Mouse (Mus musculus) left cerebral cortex, adult 8-10 months (tissue): ENCODE data around the gene Ddx39. TPM values are rescaled to one million over a fixed set of nuclear protein-coding genes. Genes with fewer than 3 reads are reported as not detected.

Experiments
- DNase-seq, 2 experiments: peaks; one replicate each; pipeline ENCODE4 v3.0.0; 2022; ENCODE audit warnings: low spot score in 2 of 2
- total RNA-seq, 4 experiments: library from RNA; stranded (reverse); gene quantifications; 2 replicates each; pipeline ENCODE4 v1.2.4; 2022

Ddx39 gene
- total RNA-seq, 4 experiments from 2014 or later, result 14.4 to 18.4 (median 16.3) TPM

DNA sequence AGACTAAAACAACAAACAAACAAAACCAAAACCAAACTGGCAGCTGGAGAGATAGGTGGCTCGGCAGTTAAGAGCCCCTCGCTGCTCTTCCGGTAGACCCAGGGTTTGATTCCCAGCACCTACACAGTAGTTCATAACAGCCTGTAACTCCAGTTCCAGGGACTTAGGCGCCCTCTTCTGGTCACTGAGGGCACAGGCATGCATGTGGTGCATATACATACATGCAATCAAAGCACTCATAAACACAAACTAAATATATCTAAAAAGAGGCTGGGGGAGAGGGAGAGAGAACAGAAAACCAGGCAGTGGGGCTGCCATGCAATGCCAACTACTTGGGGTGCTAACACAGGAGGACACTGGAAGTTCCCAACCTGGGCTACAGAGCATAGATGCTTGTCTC, 22.4 kb downstream of the Ddx39 start:
- DNase-seq, result no peak

DNA sequence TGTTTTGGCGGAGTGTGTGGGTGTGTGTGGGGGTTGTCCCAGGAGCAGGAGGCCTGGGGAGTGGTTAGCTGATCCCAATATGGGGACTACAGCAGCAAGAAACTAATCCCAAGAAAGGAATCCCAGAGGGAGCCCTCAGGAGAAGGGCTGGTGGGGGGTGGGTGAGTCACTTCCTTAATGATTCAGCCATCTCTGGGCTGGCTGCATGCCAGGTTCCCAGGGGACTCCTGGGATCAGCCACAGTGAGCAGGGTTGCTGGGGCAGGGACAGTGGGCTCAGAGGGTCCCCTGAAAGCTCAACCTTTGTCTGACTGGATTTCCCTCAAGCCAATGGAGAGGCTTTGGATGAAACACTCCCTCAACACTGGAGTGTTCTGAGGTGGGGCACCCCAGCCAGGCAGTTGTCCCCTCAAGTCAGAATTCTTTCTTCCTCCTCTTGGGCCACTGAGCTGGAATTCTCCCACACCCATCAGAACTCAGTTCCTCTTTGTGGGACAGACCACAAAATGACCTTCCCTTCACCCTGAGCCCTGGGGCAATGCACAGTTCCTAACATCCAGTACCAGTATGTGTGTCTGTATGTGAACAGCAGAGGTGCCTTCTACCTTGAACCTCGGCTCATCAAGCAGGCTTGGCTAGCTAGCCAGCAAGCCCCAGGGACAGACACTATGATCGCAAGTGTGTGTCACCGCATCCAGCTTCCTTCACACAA, 23.0 kb downstream of the Ddx39 start:
- no peak for DNase-seq

GRCm38 (mm10) chr8:83738949-83739710, 24.2 kb downstream of the Ddx39 start:
- no peak for DNase-seq

DNA sequence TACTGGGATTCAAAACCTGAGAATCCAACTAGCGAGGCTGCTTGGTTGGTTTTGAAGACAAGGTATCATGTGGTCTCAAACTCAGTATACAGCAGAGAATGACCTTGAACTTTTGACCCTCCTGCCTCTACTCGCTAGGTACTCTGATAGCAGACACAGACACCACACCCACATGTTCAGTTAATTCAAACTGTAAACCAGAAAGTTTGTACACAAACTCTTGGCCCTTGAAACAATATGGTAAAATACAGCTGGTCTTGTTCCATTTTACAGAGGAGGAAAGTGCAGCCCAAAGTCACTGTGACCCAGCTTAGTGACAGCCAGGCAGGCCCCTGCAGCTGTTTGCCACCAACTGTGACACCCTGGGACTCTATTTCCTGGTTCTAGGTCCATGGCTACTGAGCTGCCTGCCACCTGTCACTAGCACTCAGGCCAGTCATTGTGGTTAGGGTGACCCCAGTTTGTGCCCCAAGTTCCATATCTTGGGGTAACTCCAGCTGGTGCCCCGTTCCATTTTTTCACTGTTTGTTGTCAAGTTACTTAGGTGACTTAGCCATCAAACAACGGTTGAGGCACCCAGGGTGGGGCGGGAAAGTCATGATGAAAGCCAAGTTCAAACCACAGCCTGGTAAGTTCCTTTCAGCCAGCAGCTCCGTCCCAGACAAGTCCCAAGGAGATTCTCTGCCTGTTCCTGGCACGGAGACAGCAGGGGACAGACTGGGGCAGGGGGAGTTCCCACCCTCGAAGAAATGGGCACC, 24.9 kb downstream of the Ddx39 start:
- no peak for DNase-seq

DNA sequence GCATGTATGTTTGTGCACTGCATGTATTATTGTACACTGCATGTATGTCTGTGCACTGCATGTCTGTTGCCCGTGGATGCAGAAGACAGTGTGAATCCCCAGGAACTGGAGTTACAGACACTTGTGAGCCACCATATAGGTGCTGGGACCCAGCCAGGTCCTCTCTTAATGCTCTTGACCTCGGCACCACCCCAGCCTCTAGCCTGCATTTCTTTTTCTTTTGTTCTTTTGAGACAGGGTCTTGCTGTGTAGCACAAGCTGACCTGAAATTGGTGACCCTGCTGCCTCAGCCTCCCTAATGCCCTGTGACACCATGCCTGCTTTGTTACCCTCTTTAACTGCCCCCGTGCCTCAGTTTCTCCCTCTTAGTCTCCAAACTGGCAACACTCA, 25.6 kb downstream of the Ddx39 start:
- DNase-seq, result no peak

DNA sequence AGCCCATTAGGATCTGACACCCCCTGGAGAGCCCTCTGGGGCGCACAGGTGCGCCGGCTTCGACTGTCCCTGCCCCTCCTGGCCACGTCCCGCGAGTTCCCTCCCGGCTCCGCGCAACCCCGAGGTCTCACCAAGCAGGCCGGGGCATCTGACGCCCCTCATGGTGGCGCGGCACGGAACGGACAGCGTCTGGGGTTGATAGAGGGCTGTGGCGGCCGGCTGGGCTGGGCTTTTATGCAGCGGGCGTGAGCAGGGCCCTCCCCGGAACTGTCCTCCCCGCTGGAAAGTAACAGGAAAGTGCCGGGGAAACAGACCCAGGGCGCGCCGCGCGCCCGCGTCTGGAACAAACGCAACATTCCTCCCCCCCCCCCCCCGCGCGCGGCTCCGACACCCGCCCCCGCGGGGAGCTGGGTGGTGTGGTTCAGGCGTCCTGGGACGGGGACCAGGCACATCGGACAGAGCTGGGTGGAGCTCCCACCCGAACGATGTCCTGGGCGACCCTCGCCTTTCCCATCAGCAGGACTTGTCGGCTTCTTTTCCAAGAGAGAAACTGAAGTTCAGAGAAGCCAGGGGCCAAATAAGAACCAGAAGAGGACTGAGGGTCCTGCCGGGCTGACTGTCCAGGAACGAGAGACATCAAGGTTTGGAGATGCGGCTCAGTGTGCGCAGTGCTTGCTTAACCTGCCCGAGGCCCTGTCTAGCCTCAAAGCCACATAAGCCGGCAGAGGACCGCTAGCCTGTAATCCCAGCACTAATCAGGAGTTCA, 26.2 kb downstream of the Ddx39 start, which contains the start of gene Adgre5:
Gene Adgre5 (minus strand): TSS at position 351 of the 766 bp plus-strand sequence.
- DNase-seq, result no peak

DNA sequence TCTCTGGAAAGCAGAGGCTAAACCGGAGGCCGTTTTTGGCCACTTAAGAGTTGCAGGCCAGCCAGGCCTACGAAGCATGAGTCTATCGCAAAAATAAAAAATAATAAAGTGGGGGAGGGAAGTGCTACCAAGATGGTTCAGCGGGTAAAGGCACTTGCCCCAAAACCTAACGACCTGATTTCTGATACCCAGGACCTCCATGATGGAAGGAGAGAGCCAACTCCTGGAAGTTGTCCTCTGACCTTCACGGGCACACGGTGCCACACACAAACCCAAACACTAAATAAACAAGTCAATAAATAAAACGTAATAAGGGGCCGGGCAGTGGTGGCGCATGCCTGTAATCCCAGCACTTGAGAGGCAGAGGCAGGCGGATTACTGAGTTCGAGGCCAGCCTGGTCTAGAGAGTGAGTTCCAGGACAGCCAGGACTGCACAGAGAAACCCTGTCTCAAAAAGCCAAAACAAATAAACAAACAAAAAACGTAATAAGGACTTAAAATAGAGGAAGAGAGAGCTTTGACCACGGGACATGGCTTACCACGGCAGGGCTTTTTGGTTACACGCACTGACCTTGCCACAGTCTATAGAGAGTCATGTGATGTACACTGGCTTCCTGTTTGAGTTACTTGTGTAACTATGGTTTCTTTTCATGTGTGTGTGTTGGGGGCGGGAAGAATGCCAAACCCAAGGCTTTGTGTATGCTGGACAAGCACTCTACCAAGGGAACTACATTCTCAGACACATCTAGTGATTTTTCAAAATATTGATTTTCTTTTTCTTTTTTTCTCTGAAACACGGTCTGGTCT, 27.1 kb downstream of the Ddx39 start:
- DNase-seq, result no peak

DNA sequence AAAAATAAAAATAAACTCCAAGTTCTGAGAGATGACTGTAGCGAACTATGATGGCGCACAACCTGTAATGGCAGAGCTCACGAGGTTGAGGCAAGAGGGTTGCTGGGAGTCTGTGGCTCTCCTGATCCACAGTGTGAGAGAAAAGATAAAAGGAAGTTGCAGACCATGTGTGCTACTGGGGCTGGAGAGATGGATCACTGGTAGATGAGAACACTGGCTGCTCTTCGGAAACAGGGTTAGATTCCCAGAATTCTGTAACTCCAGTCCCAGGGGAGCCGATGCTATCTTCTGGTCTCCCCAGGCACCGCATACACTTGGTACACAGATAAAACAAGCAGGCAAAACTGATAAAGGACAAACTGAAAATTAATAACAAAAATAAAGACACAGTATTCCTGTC, 28.0 kb downstream of the Ddx39 start:
- DNase-seq, result no peak

GRCm38 (mm10) chr8:83744070-83744469, 29.1 kb downstream of the Ddx39 start:
- no peak for DNase-seq

DNA sequence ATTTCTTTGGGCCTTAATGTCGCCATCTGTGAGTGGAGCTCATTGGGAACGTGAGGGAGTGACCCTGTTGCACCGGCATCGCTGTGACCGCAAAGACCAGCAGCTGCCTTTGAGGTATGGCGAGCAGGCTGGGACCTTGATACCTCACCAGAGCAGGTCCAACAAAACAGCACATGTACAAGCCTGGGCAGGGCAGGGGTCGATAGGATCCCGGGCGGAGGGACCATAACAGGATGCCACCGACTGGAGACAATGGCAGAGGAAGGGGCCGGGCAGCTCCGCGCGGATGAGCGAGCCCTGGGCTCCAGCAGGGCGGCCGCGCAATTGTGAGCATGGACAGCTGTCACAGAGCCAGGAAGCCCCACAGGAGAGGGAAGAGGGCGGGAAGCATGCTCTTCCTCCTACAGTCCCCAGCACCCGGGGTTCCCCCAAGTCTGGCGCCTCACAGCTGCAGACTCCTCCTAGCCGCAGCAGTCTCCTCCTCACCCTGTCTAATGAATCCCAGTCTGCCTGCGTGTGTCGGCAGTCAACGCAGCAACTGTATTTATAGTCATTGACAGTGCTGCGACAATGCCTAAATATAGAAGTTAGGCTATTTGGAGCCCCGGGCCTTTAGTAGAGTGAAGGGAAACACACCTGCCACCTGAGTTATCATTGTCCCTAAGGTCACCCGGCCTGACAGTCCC, 32.8 kb downstream of the Ddx39 start:
- peak in 1 of 2 experiments; percentile 46 for DNase-seq

GRCm38 (mm10) chr8:83748708-83749107, 33.7 kb downstream of the Ddx39 start:
- DNase-seq, result no peak

DNA sequence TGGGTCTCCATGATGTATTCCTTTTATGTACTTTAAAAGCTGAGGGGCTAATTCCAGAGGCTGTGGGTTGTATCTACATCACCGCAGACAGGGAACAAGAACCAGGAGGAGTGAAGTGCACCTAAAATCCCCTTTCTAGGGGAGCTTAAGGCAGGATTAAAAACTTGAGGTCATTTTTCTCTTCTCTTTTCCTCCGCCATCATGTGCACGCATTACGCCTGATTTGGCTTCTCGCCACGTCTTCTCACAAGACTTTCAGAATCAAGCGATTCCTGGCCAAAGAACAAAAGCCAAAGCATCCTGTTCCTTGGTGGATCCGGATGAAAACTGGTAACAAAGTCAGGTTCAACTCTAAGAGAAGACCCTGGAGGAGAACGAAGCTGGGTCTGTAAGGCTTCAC, 34.3 kb downstream of the Ddx39 start:
- DNase-seq, result no peak

DNA sequence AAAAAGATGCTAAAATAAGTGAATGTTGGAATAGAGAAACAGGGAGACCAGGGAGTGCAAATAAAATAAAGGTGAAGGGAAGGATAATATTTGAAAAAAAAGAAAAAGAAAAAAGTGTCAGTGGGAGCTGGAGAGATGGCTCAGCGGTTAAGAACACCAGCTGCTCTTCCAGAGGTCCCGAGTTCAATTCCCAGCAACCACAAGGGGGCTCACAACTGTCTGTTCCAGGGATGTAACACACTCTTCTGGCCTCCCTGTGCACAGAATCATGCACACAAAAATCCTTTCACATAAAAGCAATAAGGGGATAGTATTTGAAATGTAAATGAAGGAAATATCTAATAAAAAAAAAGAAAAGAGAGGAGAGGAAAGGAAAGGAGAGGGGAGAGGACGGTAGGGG, 39.2 kb downstream of the Ddx39 start:
- DNase-seq, result no peak

DNA sequence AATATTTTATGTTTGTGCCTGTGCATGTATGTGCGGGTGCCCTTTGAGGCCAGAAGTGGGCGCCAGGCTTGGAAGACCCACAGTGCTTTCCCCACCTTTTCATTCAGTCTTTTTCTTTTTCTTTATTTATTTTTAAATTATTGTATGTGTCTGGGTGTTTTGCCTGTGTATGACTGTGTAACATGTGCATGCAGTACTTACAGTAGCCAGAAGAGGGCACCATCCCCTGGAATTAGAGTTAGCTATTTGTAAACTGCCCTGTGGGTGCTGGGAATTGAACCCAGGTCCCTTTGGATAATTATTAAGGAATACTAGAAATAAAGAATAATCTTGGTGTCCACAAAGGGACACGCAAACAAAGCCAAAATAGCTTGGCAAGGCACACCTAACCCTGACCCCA, 41.3 kb downstream of the Ddx39 start:
- no peak for DNase-seq

GRCm38 (mm10) chr8:83757084-83757607, 42.2 kb downstream of the Ddx39 start:
- no peak for DNase-seq

DNA sequence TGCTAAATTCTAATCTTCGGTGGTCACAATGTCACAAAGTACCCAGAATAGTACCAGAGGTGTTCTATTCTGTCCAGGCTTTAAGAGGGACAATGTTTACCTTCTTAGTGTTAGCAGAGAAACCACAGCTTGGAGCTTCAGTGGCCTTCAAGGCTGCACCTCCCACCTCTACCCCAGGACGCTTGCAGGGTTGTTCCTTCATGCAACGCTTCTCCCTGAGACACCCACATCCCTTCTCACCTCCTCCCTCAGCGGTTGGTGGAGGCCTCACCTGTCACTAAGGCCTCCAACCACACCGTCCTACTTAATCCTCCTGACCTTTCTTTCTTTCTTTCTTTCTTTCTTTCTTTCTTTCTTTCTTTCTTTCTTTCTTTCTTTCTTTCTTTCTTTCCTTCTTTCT, 43.3 kb downstream of the Ddx39 start:
- DNase-seq, result no peak

DNA sequence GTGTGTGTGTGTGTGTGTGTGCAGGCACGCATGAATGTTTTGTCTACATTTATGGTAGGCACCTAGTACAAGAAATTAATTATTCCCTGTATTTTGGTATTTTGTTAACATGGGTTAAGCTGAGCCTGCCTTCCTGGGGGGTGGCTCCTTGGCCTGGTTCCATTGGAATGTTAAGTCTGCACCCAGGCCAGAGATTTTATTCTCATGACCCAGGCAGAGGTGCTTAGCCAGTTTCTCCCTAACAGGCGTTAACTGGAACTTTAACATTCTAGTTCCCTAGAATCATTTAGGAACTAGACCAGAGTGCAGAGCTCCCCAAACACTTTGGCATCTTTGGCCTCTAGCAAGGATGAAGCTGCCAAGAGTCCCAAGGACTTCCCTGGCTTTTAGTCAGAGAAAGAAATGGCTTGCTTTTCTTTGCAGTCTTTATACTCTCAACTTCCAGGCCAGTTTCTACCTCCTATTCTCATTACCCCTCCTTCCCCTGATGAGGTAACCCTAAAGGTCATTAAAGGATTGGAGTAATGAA, 44.3 kb downstream of the Ddx39 start:
- no peak for DNase-seq

DNA sequence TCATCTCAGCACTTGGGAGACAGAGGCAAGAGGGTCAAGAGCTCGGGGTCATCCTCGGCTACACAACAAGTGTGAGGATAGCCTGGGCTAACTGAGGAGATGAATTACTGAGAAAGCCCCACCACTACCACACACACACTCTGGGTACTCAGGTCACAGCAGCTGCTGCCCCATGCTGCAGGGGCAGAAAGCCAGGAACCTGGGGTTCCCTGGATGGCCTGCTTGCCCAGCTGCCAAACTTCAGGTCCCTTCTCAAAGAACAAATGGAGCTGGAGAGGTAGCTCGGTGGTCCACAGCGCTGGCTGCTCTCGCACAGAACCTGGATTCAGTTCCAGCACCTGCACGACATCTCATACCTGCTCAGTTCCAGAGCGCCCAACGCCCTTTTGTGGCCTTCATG, 49.1 kb downstream of the Ddx39 start:
- no peak for DNase-seq

GRCm38 (mm10) chr8:83764717-83765116, 49.7 kb downstream of the Ddx39 start:
- DNase-seq, result no peak
